Mouse (Mus musculus) ovary, postnatal 36 days (tissue): ENCODE data around the gene Alg9.

Experiments used
- DNase-seq: peaks from one replicate; pipeline ENCODE4 v3.0.0; 2022; ENCODE audit warnings: low spot score, mixed read lengths

Gene Alg9

DNA sequence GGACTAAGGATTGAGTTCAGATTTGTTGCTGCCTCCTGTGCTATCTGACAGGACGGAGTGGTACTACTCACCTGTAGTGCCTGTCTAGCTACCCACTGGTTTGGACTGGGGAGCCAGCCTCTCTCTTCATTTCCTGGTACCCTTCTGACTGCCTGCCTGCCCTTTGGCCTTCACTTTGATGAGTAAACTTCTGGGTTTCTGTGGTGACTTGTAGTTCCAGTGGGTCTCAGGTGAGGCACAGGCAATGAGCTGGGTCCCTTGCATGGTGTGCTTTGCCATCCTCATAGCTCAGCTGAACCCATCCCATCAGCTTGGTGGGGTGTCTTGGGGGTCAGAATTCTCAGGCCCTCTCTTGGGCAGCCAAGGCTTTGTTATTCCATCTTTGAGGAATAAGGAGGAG, 112.1 kb downstream of the Alg9 start:
- no peak for DNase-seq

DNA sequence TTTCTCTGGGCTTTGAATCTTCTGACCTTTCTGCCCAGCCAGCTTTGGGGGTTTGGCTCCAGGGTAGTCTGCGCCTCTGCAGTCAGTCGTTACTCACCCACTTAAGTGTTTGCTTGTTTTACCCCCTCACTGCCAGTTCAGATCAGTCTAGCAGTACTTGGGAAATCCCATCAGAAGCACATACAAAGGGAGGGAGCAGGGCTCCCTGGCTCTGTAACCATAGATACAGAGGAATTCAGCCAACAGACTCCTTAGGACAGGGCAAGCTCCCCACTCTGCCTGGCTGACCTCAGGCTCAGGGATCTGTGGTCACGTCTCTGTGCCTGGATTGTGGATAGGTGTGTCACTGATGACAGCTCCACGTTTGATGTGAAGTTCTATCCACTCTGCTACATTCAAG, 112.5 kb downstream of the Alg9 start:
- DNase-seq: no peak

DNA sequence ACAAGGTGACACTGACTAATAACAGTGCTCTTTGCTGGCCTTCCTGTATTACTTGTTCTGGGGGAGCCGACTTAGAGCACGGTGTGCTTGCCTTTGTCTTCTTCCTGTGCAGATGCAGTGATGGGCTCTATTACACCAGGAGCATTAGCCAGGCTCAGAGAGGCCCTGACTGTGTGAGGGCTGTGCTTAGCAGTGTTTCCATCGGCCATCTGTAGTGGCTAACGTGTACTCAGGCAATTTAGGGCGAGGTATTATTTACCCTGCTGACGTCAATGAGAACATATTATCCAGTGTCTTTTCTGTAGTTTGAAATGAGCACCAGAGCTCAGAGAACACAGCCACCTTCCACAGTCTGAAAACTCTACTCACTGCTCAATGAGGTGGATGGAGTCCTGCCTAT, 114.4 kb downstream of the Alg9 start:
- DNase-seq: no peak

DNA sequence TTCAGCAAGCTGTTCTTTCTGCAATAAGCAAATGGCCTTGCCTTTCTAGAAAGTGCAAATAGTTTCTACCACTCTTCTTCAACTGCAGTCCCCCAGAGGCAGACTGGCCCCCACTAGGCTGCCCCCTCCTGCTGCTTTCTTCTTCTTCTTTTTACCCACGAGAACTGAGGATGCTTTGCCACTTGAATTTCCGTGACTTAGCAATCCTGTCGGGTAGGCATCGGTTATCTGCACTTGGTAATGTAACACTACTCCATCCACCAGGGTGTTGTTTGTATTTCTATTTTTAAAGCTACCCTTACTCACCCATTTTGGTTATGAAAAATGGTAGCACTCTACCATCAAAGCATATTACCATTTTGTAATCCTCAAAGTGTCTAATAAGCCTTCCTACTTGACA, 115.1 kb downstream of the Alg9 start:
- no peak for DNase-seq

DNA sequence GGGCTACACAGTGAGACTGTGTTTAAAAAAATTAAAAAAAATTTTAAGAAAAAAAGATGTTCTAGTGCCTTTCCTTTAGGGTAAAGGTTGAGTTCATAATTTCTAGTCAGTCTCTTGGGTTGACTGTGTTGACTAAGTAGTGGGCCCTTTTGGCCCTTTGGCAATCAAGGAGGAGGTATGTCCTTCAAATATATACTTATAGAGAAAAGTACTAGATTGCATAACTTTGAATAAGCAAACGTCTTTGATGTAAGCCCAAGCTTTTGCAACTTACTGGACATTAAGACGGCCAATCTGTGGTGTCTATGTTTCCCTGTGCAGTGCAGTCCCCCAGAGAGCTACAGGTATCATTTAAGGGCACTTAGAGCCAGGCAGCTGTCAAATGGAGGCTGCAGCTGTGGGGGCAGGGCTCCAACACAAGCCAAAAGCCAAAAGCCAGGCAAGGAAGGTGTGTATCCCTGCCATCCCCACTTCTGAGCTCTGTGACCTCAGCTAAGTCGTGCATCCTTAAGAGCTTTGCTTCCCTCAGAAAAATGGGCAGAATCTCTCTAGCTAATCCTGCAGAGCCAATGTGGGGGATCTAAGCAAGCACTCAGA, 115.8 kb downstream of the Alg9 start:
- no peak for DNase-seq
